Mouse (Mus musculus) forebrain, embryonic 10.5 days (tissue): ENCODE measurements around the gene Rps6ka2. TPM values are rescaled to one million over a fixed set of nuclear protein-coding genes. Genes with fewer than 3 reads are reported as not detected.

Source experiments
- DNase-seq: peaks from one replicate; pipeline ENCODE4 v3.0.0-alpha.2; 2017; ENCODE audit warnings: low spot score; ENCODE audit errors: extremely low spot score
- H3K27ac ChIP-seq: fragments of 300-500 bp; sonication (generic); 2 replicates; pipeline ENCODE4 v1.5.1; 2016; ENCODE audit warnings: mild to moderate bottlenecking
- H3K27me3 ChIP-seq: fragments of 300-500 bp; sonication (generic); 2 replicates; pipeline ENCODE4 v1.6.1; 2016; ENCODE audit warnings: mild to moderate bottlenecking; ENCODE audit not compliant: poor library complexity, severe bottlenecking
- H3K36me3 ChIP-seq: fragments of 300-500 bp; sonication (generic); replicated peaks from 2 replicates; pipeline ENCODE4 v1.6.1; 2016; ENCODE audit warnings: mild to moderate bottlenecking, moderate library complexity
- H3K4me1 ChIP-seq: fragments of 300-500 bp; sonication (generic); 2 replicates; pipeline ENCODE4 v1.6.1; 2016
- H3K4me3 ChIP-seq: fragments of 300-500 bp; sonication (generic); 2 replicates; pipeline ENCODE4 v1.5.1; 2016; ENCODE audit warnings: mild to moderate bottlenecking, moderate library complexity
- H3K9me3 ChIP-seq: fragments of 300-500 bp; sonication (generic); 2 replicates; pipeline ENCODE4 v1.6.1; 2016; ENCODE audit warnings: mild to moderate bottlenecking, moderate library complexity
- WGBS: fragments of 180-500 bp; shearing (Covaris S2); methylation state at CpG from one replicate; pipeline ENCODE4 v1.1.7; 2016; 5-methylcytosine and 5-hydroxymethylcytosine counted together
- polyA plus RNA-seq: library from polyadenylated mRNA; unstranded; fragments of >200 nt; fragmentation: Nextera tagmentation; extraction: Ambion mirVana; gene quantifications from 2 replicates; pipeline ENCODE4 v1.2.1, GENCODE M21; 2016

The Rps6ka2 gene
- polyA plus RNA-seq, 1 experiment from 2014 or later = 25.3 TPM

- Histone ChIP-seq H3K4me1 (peaks cover 59% of the 10 kb centered on the region), H3K4me3 (no peak overlapping the region), H3K9me3 (no peaks in the 10 kb centered on the region), H3K27me3 (no peaks in the 10 kb centered on the region), H3K27ac (0 out of 2 replicates have a peak overlapping the region, but pooled peaks have one; percentile 58), H3K36me3 (no peaks in the 10 kb centered on the region)
- WGBS = 89% methylated on average over 3 of the region's 3 CpGs
- DNase-seq = no peak
Measured at GRCm38 (mm10) chr17:7214061-7214460, 44.1 kb downstream of the Rps6ka2 start.

GRCm38 (mm10) chr17:7217791-7218329, 47.9 kb downstream of the Rps6ka2 start:
- Histone ChIP-seq H3K27ac (peak overlapping the region; percentile 71), H3K4me1 (peaks cover 40% of the 10 kb centered on the region), H3K27me3 (no peaks in the 10 kb centered on the region), H3K4me3 (no peak overlapping the region), H3K36me3 (peaks cover 6% of the 10 kb centered on the region; the same call in 1 of the 2 replicates), H3K9me3 (no peaks in the 10 kb centered on the region)
- no peak for DNase-seq
- WGBS = 80% methylated on average over 11 of the region's 11 CpGs

GRCm38 (mm10) chr17:7218396-7218795, 48.5 kb downstream of the Rps6ka2 start:
- no peaks in the 10 kb centered on the region for H3K27me3 ChIP-seq
- H3K36me3 ChIP-seq = peaks cover 6% of the 10 kb centered on the region; the same call in 1 of the 2 replicates
- 92% methylated on average over 9 of the region's 9 CpGs for WGBS
- peaks cover 36% of the 10 kb centered on the region for H3K4me1 ChIP-seq
- H3K9me3 ChIP-seq = no peaks in the 10 kb centered on the region
- DNase-seq = no peak
- H3K4me3 ChIP-seq = no peak overlapping the region
- peak overlapping the region; percentile 71 for H3K27ac ChIP-seq

GRCm38 (mm10) chr17:7219044-7219718, 49.3 kb downstream of the Rps6ka2 start:
- H3K27me3 ChIP-seq = no peaks in the 10 kb centered on the region
- DNase-seq = no peak
- H3K9me3 ChIP-seq = peaks cover 3% of the 10 kb centered on the region; the same call in 1 of the 2 replicates
- WGBS = 90% methylated on average over 11 of the region's 11 CpGs
- H3K27ac ChIP-seq = no peak overlapping the region; the same call in 1 of the 2 replicates
- H3K4me3 ChIP-seq = no peak overlapping the region
- peaks cover 6% of the 10 kb centered on the region; the same call in 1 of the 2 replicates for H3K36me3 ChIP-seq
- H3K4me1 ChIP-seq = peaks cover 34% of the 10 kb centered on the region

GRCm38 (mm10) chr17:7221310-7221709, 51.4 kb downstream of the Rps6ka2 start:
- WGBS = 90% methylated on average over 4 of the region's 4 CpGs
- DNase-seq = no peak
- Histone ChIP-seq H3K4me1 (peaks cover 15% of the 10 kb centered on the region), H3K27ac (0 out of 2 replicates have a peak overlapping the region, but pooled peaks have one; percentile 30), H3K4me3 (no peak overlapping the region), H3K27me3 (no peaks in the 10 kb centered on the region), H3K36me3 (peaks cover 6% of the 10 kb centered on the region; the same call in 1 of the 2 replicates), H3K9me3 (peaks cover 3% of the 10 kb centered on the region; the same call in 1 of the 2 replicates)

GRCm38 (mm10) chr17:7222198-7222597, 52.3 kb downstream of the Rps6ka2 start:
- no peak for DNase-seq
- H3K36me3 ChIP-seq = peaks cover 6% of the 10 kb centered on the region; the same call in 1 of the 2 replicates
- H3K27ac ChIP-seq = no peak overlapping the region
- H3K4me3 ChIP-seq = no peak overlapping the region
- H3K27me3 ChIP-seq = no peaks in the 10 kb centered on the region
- peaks cover 19% of the 10 kb centered on the region for H3K4me1 ChIP-seq
- peaks cover 3% of the 10 kb centered on the region; the same call in 1 of the 2 replicates for H3K9me3 ChIP-seq
- 74% methylated on average over 3 of the region's 3 CpGs for WGBS

- 0 out of 2 replicates have a peak, but pooled peaks cover 4% of the 10 kb centered on the region for H3K4me1 ChIP-seq
- peaks cover 3% of the 10 kb centered on the region; the same call in 1 of the 2 replicates for H3K9me3 ChIP-seq
- no peaks in the 10 kb centered on the region for H3K27me3 ChIP-seq
- WGBS = 96% methylated on average over 9 of the region's 9 CpGs
- no peak overlapping the region for H3K27ac ChIP-seq
- H3K36me3 ChIP-seq = peaks cover 18% of the 10 kb centered on the region
- H3K4me3 ChIP-seq = no peak overlapping the region
- no peak for DNase-seq
Measured at GRCm38 (mm10) chr17:7228545-7228944, 58.6 kb downstream of the Rps6ka2 start.

GRCm38 (mm10) chr17:7231312-7231711, 61.4 kb downstream of the Rps6ka2 start:
- WGBS = 89% methylated on average over 4 of the region's 4 CpGs
- DNase-seq = no peak
- no peaks in the 10 kb centered on the region for H3K27me3 ChIP-seq
- no peak overlapping the region for H3K27ac ChIP-seq
- no peaks in the 10 kb centered on the region for H3K9me3 ChIP-seq
- 0 out of 2 replicates have a peak, but pooled peaks cover 4% of the 10 kb centered on the region for H3K4me1 ChIP-seq
- H3K36me3 ChIP-seq = peaks cover 26% of the 10 kb centered on the region
- no peak overlapping the region for H3K4me3 ChIP-seq

GRCm38 (mm10) chr17:7231790-7232189, 61.9 kb downstream of the Rps6ka2 start:
- Histone ChIP-seq H3K36me3 (peaks cover 30% of the 10 kb centered on the region), H3K9me3 (no peaks in the 10 kb centered on the region), H3K4me1 (0 out of 2 replicates have a peak, but pooled peaks cover 2% of the 10 kb centered on the region), H3K4me3 (no peak overlapping the region), H3K27me3 (no peaks in the 10 kb centered on the region), H3K27ac (no peak overlapping the region)
- 85% methylated on average over 8 of the region's 8 CpGs for WGBS
- no peak for DNase-seq

GRCm38 (mm10) chr17:7232400-7232799, 62.5 kb downstream of the Rps6ka2 start:
- DNase-seq = no peak
- Histone ChIP-seq H3K9me3 (no peaks in the 10 kb centered on the region), H3K27ac (no peak overlapping the region), H3K36me3 (peaks cover 32% of the 10 kb centered on the region), H3K4me3 (no peak overlapping the region), H3K27me3 (no peaks in the 10 kb centered on the region), H3K4me1 (no peaks in the 10 kb centered on the region)
- WGBS = 89% methylated on average over 7 of the region's 7 CpGs

GRCm38 (mm10) chr17:7233197-7233596, 63.3 kb downstream of the Rps6ka2 start:
- no peak overlapping the region for H3K4me3 ChIP-seq
- peaks cover 40% of the 10 kb centered on the region for H3K36me3 ChIP-seq
- H3K27ac ChIP-seq = no peak overlapping the region
- H3K27me3 ChIP-seq = no peaks in the 10 kb centered on the region
- no peaks in the 10 kb centered on the region for H3K9me3 ChIP-seq
- DNase-seq = no peak
- no peaks in the 10 kb centered on the region for H3K4me1 ChIP-seq

- Histone ChIP-seq H3K9me3 (no peaks in the 10 kb centered on the region), H3K27ac (no peak overlapping the region), H3K4me3 (no peak overlapping the region), H3K4me1 (no peaks in the 10 kb centered on the region), H3K27me3 (no peaks in the 10 kb centered on the region), H3K36me3 (peaks cover 25% of the 10 kb centered on the region)
- DNase-seq = no peak
- 93% methylated on average over 9 of the region's 9 CpGs for WGBS
Measured at GRCm38 (mm10) chr17:7237706-7238105, 67.8 kb downstream of the Rps6ka2 start.

- H3K27ac ChIP-seq = no peak overlapping the region
- 76% methylated on average over 4 of the region's 4 CpGs for WGBS
- no peak for DNase-seq
- no peaks in the 10 kb centered on the region for H3K27me3 ChIP-seq
- H3K4me1 ChIP-seq = no peaks in the 10 kb centered on the region
- no peak overlapping the region for H3K4me3 ChIP-seq
- no peaks in the 10 kb centered on the region for H3K9me3 ChIP-seq
- peaks cover 25% of the 10 kb centered on the region for H3K36me3 ChIP-seq
Measured at GRCm38 (mm10) chr17:7238766-7239165, 68.9 kb downstream of the Rps6ka2 start.
